Mouse (Mus musculus) fat pad, adult 2 months (tissue): ENCODE data around the gene Pik3r4.
"Not testable (repeated sequence)": the region's sequence is repeated elsewhere in the genome, so short reads cannot be mapped to it uniquely, and the experiment has no call there.

Experiments
- DNase-seq: peaks from one replicate; pipeline ENCODE4 v3.0.0-alpha.2; 2011; ENCODE audit warnings: low read depth, low spot score; ENCODE audit errors: extremely low read depth

Gene Pik3r4

DNA sequence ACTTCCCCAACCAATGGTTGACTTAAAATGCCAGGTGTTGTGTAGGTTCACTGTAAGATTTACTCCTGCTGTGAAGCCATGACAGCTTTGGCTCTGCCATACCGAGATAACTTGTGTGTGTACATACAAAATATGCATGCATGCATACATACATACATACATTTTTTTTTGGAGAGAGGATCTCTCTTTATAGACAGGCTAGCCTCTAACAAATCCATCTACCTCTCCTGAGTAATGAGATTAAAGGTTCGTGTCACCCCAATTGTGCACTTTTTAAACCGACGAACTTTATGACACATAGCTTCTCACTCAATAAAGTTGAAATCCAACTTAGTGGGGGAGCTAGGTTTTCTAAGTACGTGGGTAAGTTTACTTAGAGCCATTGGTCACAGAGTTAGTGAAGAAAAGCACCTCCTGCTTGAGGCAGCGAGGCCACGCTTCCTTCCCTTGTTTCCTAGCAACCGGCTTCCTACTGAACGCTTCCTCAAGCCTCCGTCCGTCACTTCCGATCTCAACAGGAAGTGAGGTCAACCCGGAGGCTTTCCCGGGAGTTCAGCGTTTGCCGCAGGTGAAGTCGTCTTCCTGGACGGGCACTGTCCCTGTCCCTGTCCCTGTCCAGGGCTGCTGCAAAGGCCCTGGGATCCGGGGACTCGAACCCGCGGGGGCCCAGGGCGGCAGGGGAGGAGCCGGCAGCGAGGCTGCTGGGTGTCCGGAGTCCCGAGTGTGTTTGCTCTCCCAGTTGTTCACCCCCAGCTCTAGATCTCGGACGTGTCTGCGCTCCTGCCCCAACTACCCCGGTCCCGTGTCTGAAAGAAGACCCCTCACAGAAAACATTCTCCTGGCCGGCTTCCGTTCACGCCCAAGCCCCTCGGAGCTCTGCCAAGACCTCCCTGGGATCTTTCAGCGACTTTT, at the start of gene Pik3r4:
TSS of gene Pik3r4 (plus strand) at position 519 of the 912 bp plus-strand sequence.
- peak; percentile 40 for DNase-seq

DNA sequence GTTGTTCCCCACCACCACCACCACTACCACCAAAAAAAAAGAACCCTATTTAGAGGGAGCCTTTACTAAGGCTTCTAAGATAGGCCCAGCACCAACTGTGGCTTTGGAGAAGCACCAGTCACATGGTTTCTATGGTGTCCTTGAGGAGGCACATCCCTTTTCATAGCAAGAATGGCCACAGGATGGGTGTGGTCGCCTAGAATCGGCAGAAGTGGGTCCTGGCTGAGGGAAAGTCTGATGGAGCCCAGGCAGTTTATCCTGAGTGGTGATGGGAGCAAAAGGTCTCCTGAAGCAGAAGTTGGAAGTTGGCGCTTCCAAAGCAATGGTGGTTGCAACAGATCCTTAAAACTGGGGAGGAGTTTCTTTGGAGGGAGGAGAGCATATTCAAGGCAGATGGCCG, 43.9 kb upstream of the Pik3r4 start:
- no peak for DNase-seq

DNA sequence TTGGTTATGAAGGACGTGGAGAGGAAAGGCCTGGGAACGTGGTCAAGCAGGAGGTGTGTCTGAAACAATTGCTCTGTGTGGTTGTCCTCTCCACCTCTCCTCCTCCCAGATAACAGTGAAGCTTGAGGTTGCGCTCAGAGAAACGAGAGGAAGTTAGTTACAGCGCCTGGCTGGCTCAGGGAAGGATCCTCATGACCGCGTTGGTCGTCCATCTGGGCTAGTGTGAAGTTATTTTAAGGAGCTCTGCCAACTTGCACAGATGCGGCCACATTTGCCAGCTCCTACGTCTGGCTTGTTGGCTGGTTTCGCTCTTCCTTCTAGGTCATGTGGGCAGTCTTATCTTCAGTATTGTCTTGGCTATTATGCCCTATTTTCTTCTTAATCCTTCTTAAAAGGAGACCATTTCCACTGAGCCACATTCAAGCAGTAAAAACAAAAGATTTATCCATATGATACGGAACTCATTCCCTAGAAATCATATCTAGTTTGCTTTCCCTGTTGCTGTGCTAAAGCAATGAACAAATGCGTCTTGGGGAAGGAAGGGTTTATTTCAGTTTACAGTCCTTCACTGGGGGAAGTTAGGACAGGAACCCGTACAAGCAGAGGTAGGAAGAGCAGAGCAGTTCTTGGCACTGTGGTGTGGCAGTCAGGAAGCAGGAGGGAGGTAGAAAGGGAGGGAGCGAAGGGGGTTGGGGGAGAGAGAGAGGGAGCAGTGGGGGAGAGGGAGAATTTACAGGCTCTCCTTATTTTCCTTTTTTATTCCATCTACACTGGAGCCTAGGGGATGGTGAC, 30.6 kb upstream of the Pik3r4 start:
- peak; percentile 31 for DNase-seq

DNA sequence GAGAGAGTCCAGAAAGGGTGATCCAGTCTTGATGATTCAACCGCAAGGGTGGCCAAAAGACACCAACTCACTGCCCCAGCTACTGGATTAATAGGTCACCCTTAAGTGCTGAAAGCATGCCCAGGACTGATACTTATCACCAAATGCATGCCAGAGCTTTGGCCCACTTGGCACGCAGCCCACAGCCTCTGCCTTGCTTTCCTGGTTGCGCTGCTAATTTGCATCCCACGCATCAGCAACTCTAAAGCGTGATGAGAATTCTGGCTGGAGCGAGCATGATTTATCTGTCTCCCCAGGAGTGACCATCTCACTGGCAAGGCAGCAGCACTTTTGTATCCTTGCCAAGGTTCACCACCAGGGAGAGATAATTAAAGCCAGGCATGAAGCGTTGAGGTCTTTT, 29.9 kb upstream of the Pik3r4 start:
- DNase-seq, result peak; percentile 97

DNA sequence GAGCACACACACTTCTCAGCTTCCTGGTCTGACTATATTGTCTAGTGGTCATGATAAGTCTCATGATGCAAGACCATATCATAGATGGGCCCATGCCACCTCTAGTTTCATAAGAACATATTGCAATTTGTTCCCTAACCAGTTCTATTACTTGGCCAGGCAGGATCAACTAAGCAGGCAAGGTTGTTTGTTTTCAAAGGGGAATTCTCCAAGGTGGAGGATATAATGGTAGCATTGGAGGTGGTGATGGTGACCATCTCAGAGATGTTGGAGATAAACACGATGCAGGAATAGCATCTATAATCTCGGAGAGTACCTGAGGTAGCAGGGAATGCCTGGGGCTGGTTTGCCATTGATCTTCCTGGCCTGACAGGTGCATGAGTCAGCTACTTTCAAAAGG, 26.8 kb upstream of the Pik3r4 start:
- peak; percentile 62 for DNase-seq

DNA sequence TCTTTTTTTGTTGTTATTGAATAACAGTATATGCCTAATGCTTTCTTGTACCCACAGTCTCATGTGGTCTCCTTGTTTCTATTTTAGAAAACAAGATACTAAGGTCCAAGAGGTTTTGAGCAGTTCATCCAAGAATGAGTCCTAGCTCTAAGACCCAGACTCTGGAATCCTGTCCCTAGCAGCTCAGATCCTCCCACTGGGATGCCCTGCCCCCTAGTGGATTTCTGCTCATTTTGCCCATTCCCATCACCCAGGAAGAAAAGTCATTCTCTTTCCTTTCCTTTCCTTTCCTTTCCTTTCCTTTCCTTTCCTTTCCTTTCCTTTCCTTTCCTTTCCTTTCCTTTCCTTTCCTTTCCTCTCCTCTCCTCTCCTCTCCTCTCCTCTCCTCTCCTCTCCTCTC, 25.5 kb upstream of the Pik3r4 start:
- not testable (repeated sequence) for DNase-seq

DNA sequence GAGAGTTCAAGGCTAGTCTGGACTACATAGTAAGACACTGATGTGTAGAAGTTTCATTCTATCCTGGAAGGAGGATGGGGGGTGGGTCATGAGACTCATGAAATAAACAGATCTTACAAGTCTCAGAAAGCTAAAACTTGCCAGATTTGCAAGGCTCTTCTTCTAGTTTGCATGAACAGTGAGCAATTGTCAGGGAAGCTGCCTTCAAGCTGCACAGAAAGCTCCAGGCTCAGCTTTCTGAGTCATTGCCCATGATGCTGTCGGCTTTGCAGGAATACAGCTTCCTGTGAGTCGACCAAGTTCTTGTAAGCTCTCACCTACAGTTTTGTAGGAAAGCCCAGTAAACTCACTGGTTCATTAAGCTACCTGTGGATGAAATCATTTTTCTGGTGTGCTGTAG, 8.8 kb upstream of the Pik3r4 start:
- no peak for DNase-seq

DNA sequence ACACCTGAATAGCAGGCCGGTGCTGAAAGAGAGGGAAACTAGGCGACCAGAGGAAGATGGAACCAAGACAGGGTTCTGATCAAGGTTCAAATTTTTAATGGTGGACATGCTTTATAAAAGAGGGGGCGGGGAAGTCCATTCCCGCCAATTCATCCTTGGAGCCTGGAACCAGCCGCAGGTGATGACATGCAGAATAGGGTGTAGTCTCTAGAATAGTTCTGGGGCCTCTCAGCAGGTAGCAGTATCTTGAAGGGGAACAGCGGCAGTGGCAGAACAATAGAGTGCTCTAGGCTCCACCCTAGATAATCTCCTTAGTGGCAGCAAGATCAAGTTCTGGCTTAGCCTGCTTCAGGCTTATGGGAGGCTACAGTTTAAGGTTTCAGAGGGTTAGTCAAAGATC, 1.4 kb upstream of the Pik3r4 start:
- not testable (repeated sequence) for DNase-seq

DNA sequence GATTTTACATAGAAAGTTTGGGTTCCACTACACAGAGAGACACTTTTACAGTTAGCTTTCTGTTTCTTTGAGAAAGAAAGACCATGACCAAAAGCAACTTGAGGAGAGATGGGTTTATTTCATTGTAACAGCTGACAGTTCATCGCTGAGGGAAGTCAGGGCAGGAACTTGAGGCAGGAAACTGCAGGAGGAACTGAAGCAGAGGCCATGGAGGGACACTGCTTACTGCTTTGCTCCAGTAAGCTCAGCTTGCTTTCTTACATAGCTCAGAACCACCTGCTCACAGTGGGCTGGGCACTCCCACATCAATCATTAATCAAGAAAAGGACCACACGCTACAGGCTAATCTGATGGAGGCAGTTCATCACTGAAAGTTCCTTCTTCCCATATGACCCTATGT, 13.4 kb downstream of the Pik3r4 start:
- no peak for DNase-seq

DNA sequence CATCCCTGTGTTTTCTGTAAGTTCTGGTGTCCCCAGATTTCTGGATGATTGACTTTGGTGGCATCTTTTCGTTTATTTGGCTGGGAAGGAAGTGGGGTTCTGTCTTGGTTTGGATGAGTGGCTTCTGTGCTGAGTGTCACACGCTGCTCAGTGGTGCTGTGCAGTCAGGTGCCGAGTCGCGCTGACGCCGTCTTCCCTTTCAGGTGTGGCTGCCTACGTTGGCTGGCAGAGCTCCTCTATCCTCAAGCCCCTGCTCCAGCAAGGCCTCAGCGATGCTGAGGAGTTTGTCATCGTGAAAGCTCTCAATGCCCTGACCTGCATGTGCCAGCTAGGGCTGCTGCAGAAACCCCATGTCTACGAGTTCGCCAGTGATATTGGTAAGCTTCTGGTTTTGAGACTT, 15.4 kb downstream of the Pik3r4 start:
- DNase-seq, result no peak

DNA sequence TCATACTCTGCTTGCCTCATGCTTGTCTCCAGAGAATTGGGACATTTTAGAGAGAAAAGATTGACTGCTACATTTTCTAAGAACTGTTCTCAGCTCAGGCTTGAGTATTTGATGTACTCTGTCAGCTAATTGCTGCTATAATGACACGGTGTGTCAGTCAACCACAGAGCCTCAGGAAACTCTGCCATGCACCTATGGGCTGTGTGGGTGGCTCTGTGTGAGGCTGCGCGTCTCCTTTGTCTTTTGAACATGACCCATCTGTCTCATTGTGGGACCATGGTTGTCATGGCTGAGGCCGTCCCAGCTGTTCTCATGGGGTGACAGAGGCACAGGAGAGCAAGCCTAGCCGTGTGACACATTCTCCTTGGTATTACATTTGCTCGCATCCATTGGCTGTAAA, 17.1 kb downstream of the Pik3r4 start:
- no peak for DNase-seq

DNA sequence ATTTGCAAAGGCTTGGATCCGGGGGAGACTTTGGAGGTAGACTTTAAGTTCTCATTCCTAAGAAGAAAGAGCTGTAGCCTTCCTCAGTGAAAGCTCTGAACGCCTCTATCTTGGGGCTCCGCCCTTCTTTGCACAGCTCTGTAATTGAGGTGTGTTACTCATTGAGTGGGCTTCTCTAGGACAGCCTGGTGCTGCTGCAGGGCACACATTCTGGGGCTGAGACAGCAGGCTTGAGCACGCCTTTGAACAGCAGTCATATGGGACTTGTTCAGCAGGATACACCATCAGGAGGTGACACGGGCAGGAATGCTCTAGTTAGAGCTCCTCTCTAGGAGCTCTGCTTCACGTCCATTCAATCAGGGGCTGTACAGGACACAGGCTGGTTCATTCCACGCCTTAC, 22.5 kb downstream of the Pik3r4 start:
- DNase-seq, result no peak

DNA sequence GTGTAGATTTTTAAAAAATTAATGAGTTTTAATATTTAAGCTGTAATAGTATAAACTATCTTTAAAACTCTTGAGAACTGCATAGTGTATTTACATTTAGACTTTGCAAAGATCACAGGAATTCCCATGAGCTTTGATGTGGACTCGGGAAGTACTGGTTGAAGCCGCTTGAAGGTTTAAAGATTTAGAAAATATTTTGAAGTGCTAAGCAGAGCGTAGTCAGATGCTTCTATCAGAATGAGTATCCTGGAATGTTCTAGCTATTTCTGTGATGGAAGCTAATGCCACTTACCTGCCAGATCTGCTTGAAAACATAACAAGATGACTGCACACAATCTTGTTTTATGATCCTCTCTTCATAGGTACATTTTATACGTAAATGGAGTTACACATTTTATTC, 28.1 kb downstream of the Pik3r4 start:
- no peak for DNase-seq

DNA sequence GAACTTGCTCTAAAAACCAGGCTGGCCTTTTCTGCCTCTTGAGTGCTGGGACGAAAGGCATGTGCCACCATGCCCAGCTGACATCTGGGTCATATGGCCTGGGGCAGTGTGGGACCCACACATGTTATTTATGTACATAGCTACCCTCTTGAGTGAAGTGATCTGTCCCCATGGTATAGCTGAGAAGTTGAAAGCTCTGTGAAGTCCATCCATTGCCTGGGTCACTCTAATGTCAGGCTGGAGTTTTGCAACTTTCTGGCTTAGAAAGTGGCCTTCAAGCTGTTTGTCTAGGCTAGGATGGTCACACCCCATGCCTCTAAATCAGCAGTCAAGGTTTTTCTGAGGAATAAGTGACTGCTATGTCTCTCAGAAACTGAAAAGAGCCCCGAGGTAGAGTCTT, 29.3 kb downstream of the Pik3r4 start:
- DNase-seq, result no peak

DNA sequence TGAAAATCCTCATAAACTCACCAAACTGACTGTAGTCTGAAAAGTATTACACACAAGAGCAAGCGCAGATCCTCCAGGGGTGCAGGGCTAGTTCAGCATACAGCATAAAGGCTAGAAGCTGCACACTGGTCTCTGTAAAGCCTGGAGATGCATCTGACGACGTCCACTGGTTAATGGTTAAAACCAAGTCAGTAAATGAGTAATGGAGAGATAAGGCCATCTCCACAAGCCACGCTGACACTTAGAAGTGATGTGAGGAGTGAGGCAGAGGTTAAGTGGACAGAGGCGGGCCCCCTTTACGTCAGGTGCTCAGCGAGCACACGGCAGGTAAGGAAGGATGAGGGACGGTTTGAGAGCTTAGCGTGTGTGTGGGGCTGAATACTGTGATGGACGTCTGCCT, 33.2 kb downstream of the Pik3r4 start:
- DNase-seq, result no peak

DNA sequence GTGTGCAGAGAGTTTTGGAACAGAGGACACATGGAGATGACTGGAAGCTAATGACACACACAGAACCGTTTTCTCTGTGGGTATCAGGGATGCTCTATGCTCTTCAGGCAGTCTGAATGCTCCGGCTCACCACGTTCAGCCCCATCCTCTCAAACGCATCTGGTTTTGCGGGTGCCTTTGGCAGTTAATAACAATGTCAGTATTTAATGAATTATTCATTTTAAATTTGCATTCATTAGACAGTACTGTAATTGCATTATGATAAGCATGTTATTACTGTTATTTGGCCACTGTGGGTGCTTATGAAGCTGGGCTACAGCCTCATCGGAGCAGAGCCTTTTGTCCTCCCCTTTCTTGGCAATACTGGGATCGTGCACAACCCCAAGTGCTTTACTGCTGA, 38.6 kb downstream of the Pik3r4 start:
- DNase-seq, result no peak

DNA sequence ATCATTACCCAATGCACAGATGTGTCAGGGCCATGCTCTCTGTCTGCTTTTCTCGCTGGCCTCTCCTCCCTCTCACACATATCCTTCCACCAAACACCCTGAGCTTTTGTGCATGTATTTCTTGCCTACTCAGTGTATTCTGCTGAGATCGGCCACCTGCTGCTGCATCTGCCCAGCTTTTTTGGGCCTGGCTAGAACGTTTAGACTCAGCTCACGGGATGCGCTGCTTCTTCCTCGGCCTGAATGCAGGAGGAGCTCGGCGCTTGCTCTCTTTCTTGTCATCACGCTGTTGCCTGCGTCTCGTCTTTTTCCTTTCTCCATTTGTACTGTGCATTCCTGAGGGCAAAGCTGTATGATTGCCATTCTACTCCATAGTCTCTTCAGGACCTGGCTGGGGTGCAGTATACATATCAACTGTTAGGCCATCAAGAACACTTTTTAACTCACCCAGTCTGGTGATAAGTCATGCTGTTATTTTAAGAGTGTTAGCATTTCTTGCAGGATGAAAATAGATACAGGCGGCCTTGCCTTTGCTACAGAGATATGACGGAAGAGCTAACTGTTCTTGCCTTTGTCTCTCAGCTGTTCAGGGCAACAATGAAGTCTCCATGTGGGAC, 41.9 kb downstream of the Pik3r4 start:
- no peak for DNase-seq

DNA sequence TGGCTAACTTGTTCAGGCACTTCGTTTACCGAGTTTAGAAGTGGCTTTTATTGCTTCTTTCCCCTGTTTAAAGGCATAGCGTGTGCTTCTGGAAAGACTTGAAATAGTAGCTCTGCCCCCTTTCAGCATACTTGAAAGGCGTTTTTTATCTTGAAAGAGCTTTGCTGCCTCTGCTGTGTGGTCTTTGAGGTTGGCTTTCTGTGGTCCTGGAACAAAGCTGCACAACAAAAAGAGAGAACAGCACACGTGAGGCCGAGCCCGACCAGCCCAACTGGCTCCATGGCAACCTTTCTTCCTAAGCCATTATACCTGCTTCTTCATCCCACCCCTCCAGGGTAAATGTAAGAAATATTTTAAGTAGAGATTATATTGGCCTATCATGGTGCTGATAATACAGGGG, 46.7 kb downstream of the Pik3r4 start:
- DNase-seq, result no peak

DNA sequence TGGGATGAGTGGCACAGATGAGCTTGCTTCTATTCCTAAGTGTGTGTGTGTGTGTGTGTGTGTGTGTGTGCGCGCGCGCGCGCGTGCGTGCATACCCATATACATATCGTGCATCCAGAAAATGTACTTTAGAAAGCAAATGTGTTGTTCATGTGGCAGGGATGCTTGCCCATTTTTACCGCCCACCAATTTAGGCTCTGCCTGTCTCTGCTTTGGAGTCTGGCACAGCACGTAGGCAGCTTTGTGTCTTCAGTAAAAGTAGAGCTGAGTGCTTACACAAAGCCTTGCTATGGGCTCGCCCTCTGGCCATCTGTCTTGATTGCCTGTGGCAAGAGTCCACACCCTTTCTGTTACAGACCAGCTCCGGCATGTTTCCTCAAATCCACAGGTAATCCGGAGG, 49.7 kb downstream of the Pik3r4 start:
- DNase-seq, result no peak

DNA sequence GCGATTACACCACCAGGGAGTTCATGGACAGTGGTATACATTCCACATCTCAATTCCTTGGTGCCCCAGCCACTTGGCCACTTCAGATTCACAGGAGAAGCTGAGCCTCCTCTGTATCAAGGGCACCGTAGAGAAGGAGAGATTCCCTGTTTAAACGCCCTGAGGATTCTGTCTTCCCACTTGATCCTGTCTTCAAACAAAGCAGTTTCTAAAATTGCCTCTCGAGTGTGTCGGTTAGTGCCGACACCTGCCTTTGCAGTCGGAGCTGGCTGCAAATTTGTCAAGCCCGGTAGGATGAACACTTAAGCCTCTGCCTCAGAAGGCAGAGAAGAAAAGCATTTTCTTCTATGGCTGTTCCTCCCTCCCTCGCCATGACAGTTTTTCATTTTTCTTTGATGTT, 50.3 kb downstream of the Pik3r4 start:
- DNase-seq, result no peak

DNA sequence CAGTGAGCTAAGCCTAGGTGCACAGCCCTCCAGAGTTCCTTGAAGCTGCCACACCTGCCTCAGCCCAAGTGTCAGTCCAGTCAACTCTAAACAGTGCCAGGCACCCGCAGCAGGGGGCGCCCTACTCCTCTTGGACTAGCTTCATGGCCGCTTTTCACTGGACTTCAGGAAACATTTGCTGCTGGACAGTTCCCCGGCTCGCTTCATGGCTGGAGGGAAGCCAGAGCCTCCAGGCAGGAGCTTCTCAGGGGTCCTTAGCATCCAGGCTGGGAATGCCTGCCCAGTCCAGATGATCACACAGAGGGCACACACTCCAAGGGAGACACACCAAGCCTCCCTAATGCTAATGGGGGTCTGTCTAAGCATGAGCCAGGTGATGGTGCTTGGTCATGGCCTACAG, 51.1 kb downstream of the Pik3r4 start:
- no peak for DNase-seq
